Mouse (Mus musculus) G1E-ER4 (cell line): Measurements from ENCODE around the gene Adcy3. TPM values are rescaled to one million over a fixed set of nuclear protein-coding genes. Genes with fewer than 3 reads are reported as not detected.

Source experiments
- GATA1 ChIP-seq: IDR thresholded peaks from one replicate; pipeline ENCODE4 v1.8.0; 2012; ENCODE audit warnings: low read length, inconsistent platforms
- polyA plus RNA-seq: library from polyadenylated mRNA; stranded (reverse); fragments of >175 nt; gene quantifications from 2 replicates; pipeline ENCODE4 v1.2.3, GENCODE M21; 2012

Gene Adcy3
- polyA plus RNA-seq, 1 experiment, result not detected

- no peak for TF ChIP-seq GATA1
Observed at GRCm38 (mm10) chr12:4201454-4202200, 68.7 kb downstream of the Adcy3 start.

- TF ChIP-seq GATA1, result no peak
Observed at GRCm38 (mm10) chr12:4202206-4202605, 69.3 kb downstream of the Adcy3 start.

GRCm38 (mm10) chr12:4206106-4206505 lies 73.2 kb downstream of the Adcy3 start:
- TF ChIP-seq GATA1, result no peak

GRCm38 (mm10) chr12:4208405-4209133 lies 75.7 kb downstream of the Adcy3 start:
- TF ChIP-seq GATA1, result no peak

- no peak for TF ChIP-seq GATA1
Observed at GRCm38 (mm10) chr12:4209196-4209595, 76.3 kb downstream of the Adcy3 start.

- no peak for TF ChIP-seq GATA1
Observed at GRCm38 (mm10) chr12:4211174-4211573, 78.3 kb downstream of the Adcy3 start.

GRCm38 (mm10) chr12:4212908-4213307 lies 80.0 kb downstream of the Adcy3 start:
- no peak for TF ChIP-seq GATA1

GRCm38 (mm10) chr12:4230156-4230555 lies 97.3 kb downstream of the Adcy3 start:
- TF ChIP-seq GATA1, result no peak

- no peak for TF ChIP-seq GATA1
Observed at GRCm38 (mm10) chr12:4232777-4233176, 99.9 kb downstream of the Adcy3 start.

- TF ChIP-seq GATA1, result no peak
Observed at GRCm38 (mm10) chr12:4233572-4234508, 100.9 kb downstream of the Adcy3 start, which contains the start of the genes Ptrhd1 and Cenpo. Gene Ptrhd1 (plus strand): TSS chr12:4234027. Gene Cenpo (minus strand): TSS chr12:4234294.

- TF ChIP-seq GATA1, result no peak
Observed at GRCm38 (mm10) chr12:4237481-4237880, 104.6 kb downstream of the Adcy3 start.

- TF ChIP-seq GATA1, result no peak
Observed at GRCm38 (mm10) chr12:4243805-4244204, 110.9 kb downstream of the Adcy3 start.

GRCm38 (mm10) chr12:4245742-4246141 lies 112.8 kb downstream of the Adcy3 start:
- no peak for TF ChIP-seq GATA1

GRCm38 (mm10) chr12:4249786-4250185 lies 116.9 kb downstream of the Adcy3 start:
- no peak for TF ChIP-seq GATA1
